Mouse (Mus musculus) gonadal fat pad, adult 2 months (tissue): ENCODE measurements around the gene Skint3. TPM values are rescaled to one million over a fixed set of nuclear protein-coding genes. Genes with fewer than 3 reads are reported as not detected.
"Not testable (repeated sequence)": the region's sequence is repeated elsewhere in the genome, so short reads cannot be mapped to it uniquely, and the experiment has no call there.

Experiments used
- DNase-seq: peaks from one replicate; pipeline ENCODE4 v3.0.0-alpha.2; 2012; ENCODE audit warnings: low read depth
- polyA plus RNA-seq: library from polyadenylated mRNA; depleted of rRNA; stranded (reverse); fragments of >200 nt; gene quantifications from 2 replicates; pipeline ENCODE4 v1.2.3, GENCODE M21; 2012; rRNA removed

The Skint3 gene
- polyA plus RNA-seq = 0.07 TPM in 1 of 2 replicates, not detected in the other

GRCm38 (mm10) chr4:112231945-112232344 is at the start of gene Skint3:
Gene Skint3, plus strand, starts transcription at chr4:112232245.
- DNase-seq = no peak

DNA sequence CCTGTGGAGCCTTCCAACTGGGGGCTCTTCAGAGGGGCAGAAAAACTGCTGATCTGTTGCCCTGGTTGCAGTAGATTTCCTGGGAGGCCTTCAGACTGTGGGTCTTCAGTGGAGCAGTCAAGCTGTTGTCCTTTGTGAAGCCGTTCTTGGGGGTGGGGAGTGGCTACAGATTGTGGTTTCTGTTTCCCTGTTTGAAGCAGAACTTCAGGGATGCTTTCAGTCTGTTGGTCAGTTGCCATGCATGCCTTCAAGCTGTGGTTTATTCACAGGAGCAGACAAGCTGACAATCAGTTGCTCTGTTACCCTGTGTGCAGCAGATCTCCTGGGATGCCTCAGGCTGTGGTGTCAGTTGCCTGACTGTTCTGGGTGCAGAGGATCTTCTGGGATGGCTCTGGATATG is 11.4 kb downstream of the Skint3 start:
- no peak for DNase-seq

DNA sequence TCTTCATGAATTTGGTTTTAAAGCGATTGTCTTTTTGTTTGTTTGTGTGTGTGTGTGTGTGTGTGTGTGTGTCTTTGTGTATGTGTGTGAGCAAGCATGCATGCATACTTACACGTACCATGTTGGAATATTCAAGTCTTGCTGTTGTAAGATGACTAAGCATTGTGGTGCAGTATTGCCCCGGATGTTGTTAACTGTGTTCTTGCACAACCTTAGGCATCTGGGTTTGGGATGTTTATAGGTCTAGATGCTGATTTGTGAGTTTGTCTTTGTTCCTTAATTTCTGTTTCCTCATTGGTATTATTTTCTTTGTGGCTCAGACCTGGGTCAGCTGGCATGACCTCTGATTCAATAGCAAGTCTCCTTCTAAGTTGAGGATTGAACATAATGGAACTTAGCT is 11.9 kb downstream of the Skint3 start:
- DNase-seq = no peak

DNA sequence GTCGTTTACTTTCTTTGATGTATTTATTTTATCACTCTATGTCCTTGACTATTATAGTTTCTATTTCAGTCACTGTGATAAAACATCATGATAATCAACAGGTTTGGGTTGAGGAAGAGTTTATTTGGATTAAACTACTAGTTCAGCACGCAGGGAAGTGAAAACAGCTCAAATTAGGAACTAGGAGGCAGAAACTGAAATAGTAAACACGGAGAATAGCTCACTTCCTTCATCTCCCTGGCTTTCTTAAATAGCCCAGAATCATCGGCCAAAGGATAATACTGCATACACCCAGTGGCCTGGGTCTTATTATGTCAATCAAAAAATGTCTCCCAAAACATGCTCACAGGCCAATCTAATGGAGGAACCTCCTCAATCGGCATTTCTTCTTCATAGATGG is 24.0 kb downstream of the Skint3 start:
- DNase-seq = no peak

DNA sequence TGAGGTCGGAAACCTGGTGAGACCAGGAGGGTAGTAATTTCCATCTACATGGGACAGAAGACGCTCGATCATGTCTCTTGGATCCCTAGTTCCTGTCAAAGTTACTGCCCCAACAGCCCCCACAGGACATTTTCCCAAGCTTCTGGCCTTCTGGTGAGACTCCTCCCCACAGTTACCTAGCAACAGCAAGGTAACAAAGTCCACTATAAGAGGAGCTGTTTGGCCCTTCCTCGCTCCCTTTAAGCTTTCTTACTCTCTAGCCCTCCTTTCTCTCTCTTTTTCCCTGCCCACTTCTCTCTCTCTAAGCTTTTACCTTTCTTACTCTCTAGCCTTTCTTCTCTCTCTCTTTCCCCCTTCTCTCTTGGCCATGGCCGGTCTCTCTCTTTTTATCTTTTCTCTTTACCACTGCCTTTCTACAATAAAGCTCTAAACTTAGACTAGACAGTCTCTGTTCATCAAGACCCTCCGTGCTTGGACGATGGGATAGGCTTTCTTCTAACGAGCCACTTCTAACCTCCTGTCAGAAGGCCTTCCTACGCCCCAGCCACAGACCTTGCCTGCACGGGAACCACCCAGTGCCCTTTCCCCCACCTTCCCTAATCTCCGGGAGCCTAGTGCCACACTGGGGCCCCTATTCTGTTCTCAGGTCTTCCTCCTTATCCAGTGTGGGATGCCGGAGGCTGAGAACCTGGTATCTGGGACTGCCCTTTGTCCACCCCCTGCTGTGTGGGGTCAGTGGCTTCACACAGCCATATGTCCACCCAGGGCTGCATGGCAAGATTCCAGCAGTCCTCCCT is 55.3 kb downstream of the Skint3 start:
- no peak for DNase-seq

GRCm38 (mm10) chr4:112288396-112288795 is 56.4 kb downstream of the Skint3 start:
- DNase-seq = no peak

GRCm38 (mm10) chr4:112302305-112302704 is 70.3 kb downstream of the Skint3 start:
- DNase-seq = no peak

GRCm38 (mm10) chr4:112302855-112303509 is 70.9 kb downstream of the Skint3 start:
- no peak for DNase-seq

DNA sequence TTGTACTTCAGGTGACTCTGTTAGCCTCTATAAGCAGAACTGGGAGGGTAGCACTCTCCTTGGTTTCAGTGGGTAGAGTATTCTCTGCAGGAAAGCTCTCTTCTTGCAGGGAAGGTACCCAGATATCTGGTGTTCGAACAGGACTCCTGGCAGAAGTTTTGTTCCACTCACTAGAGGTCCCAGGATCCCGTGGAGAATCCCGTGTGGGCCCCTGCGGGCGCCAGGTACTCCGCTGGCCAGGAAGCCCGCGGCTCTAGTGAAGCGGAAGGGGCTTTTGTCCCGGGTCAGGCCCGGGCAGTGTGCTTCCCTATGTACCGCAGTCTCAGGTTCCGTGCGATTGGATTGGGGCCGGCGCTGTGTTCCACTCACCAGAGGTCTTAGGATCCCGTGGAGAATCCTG is 117.1 kb downstream of the Skint3 start:
- DNase-seq = not testable (repeated sequence)

Other genes with a start within 250 kb of the Skint3 start
- not detected in 2 replicates for gene Skint1, start 226.0 kb upstream of the Skint3 start, polyA plus RNA-seq
- gene Skint4, start 160.2 kb upstream of the Skint3 start, polyA plus RNA-seq = not detected in 2 replicates
- gene Skint9, start 201.7 kb downstream of the Skint3 start, polyA plus RNA-seq = not detected in 2 replicates